Mouse (Mus musculus) CH12.LX (cell line): ENCODE results near the gene Ubtd2. TPM values are rescaled to one million over a fixed set of nuclear protein-coding genes. Genes with fewer than 3 reads are reported as not detected.
A peak's percentile ranks its signal among the peaks of the same experiment; 100 is the strongest.

ENCODE experiments used
- DNase-seq: peaks from one replicate; pipeline ENCODE4 v3.0.0-alpha.2; 2013; ENCODE audit errors: extremely low read depth
- H3K27ac ChIP-seq: 2 replicates; pipeline ENCODE4 v1.5.1; 2012; ENCODE audit warnings: low read depth, mild to moderate bottlenecking, control low read depth, moderate library complexity; ENCODE audit not compliant: insufficient read depth
- H3K27me3 ChIP-seq: replicated peaks from 2 replicates; pipeline ENCODE3; 2012; ENCODE audit warnings: inconsistent platforms
- H3K36me3 ChIP-seq, 2 experiments: replicated peaks in 1 of 2; 2 replicates each; pipeline versions ENCODE3 to v1.6.1; 2012; ENCODE audit warnings: inconsistent platforms in 1 of 2, low read length in 1 of 2, mild to moderate bottlenecking in 1 of 2, mixed read lengths in 1 of 2, moderate library complexity in 1 of 2; ENCODE audit not compliant: control insufficient read depth in 1 of 2, insufficient read depth in 1 of 2
- H3K4me1 ChIP-seq, 2 experiments: 2 replicates each; pipeline ENCODE4 v1.6.1; 2012; ENCODE audit warnings: inconsistent platforms in 1 of 2, moderate library complexity in 1 of 2; ENCODE audit not compliant: insufficient read depth in 2 of 2, control insufficient read depth in 1 of 2
- H3K4me2 ChIP-seq: 2 replicates; pipeline ENCODE4 v1.6.1; 2012; ENCODE audit warnings: low read depth, mild to moderate bottlenecking, control low read depth; ENCODE audit not compliant: poor library complexity, insufficient read depth, severe bottlenecking
- H3K4me3 ChIP-seq, 3 experiments: fragments of 150-350 bp in 1 of 3; sonication (generic) in 1 of 3; replicated peaks in 1 of 3; 2 replicates each; pipeline versions ENCODE3 to v1.5.1; 2011 to 2012; ENCODE audit warnings: low read depth in 2 of 3, low read length in 2 of 3, mild to moderate bottlenecking in 2 of 3, moderate library complexity in 2 of 3, control low read depth in 1 of 3, improper control_type of control experiment in 1 of 3, inconsistent platforms in 1 of 3, mixed read lengths in 1 of 3; ENCODE audit not compliant: poor library complexity in 1 of 3
- H3K79me2 ChIP-seq: replicated peaks from 2 replicates; pipeline ENCODE4 v1.6.1; 2012; ENCODE audit warnings: mild to moderate bottlenecking, moderate library complexity; ENCODE audit not compliant: control insufficient read depth, poor library complexity, insufficient read depth, severe bottlenecking; ENCODE audit errors: extremely low read depth
- H3K9ac ChIP-seq: 2 replicates; pipeline ENCODE4 v1.6.1; 2012; ENCODE audit warnings: low read depth, mild to moderate bottlenecking, control low read depth, moderate library complexity; ENCODE audit not compliant: insufficient read depth
- H3K9me3 ChIP-seq: replicated peaks from 2 replicates; pipeline ENCODE3; 2012; ENCODE audit warnings: low read length, inconsistent platforms, mixed read lengths
- BHLHE40 ChIP-seq: IDR thresholded peaks from 2 replicates; pipeline ENCODE4 v1.6.1; 2011; ENCODE audit warnings: mild to moderate bottlenecking, low read depth, low read length, improper control_type of control experiment
- CHD1 ChIP-seq: IDR thresholded peaks from 2 replicates; pipeline ENCODE4 v1.6.1; 2012; ENCODE audit warnings: low read depth, low read length, improper control_type of control experiment, inconsistent platforms
- CHD2 ChIP-seq: IDR thresholded peaks from 2 replicates; pipeline ENCODE4 v1.6.1; 2011; ENCODE audit warnings: low read length, improper control_type of control experiment
- CTCF ChIP-seq, 2 experiments: IDR thresholded peaks in 1 of 2; conservative IDR thresholded peaks in 1 of 2; 2 replicates each; pipeline ENCODE4 v1.5.1; 2011 to 2012; ENCODE audit warnings: low read depth in 2 of 2, low read length in 2 of 2, improper control_type of control experiment in 1 of 2, inconsistent platforms in 1 of 2, mild to moderate bottlenecking in 1 of 2, moderate library complexity in 1 of 2
- E2F4 ChIP-seq: IDR thresholded peaks from 2 replicates; pipeline ENCODE4 v1.6.1; 2011; ENCODE audit warnings: low read depth, low read length, improper control_type of control experiment; ENCODE audit not compliant: insufficient replicate concordance
- ELF1 ChIP-seq: IDR thresholded peaks from 2 replicates; pipeline ENCODE4 v1.6.1; 2014; ENCODE audit warnings: low read depth, mild to moderate bottlenecking, inconsistent platforms, low read length, improper control_type of control experiment
- EP300 ChIP-seq: IDR thresholded peaks from 2 replicates; pipeline ENCODE4 v1.6.1; 2011; ENCODE audit warnings: low read length, improper control_type of control experiment
- ETS1 ChIP-seq: conservative IDR thresholded peaks from 2 replicates; pipeline ENCODE4 v1.6.1; 2012; ENCODE audit warnings: low read depth, mild to moderate bottlenecking, inconsistent platforms, low read length, improper control_type of control experiment, moderate library complexity
- GABPA ChIP-seq: IDR thresholded peaks from 2 replicates; pipeline ENCODE4 v1.6.1; 2012; ENCODE audit warnings: low read depth, low read length, improper control_type of control experiment, inconsistent platforms; ENCODE audit not compliant: insufficient replicate concordance
- HCFC1 ChIP-seq: IDR thresholded peaks from 2 replicates; pipeline ENCODE4 v1.6.1; 2012; ENCODE audit warnings: low read depth, mild to moderate bottlenecking, inconsistent platforms, low read length, improper control_type of control experiment
- IRF4 ChIP-seq: IDR thresholded peaks from 2 replicates; pipeline ENCODE4 v1.6.1; 2014; ENCODE audit warnings: low read depth, mild to moderate bottlenecking, inconsistent platforms, low read length, improper control_type of control experiment
- JUN ChIP-seq: IDR thresholded peaks from 2 replicates; pipeline ENCODE4 v1.6.1; 2011; ENCODE audit warnings: low read depth, mild to moderate bottlenecking, low read length, improper control_type of control experiment, moderate library complexity; ENCODE audit not compliant: insufficient read depth
- JUND ChIP-seq: conservative IDR thresholded peaks from 2 replicates; pipeline ENCODE4 v1.6.1; 2011; ENCODE audit warnings: low read depth, low read length, improper control_type of control experiment
- KAT2A ChIP-seq: IDR thresholded peaks from 2 replicates; pipeline ENCODE4 v1.6.1; 2012; ENCODE audit warnings: low read length, improper control_type of control experiment, inconsistent platforms; ENCODE audit not compliant: insufficient replicate concordance
- MAFK ChIP-seq: IDR thresholded peaks from 2 replicates; pipeline ENCODE4 v1.6.1; 2011; ENCODE audit warnings: low read length, improper control_type of control experiment; ENCODE audit not compliant: insufficient replicate concordance
- MAX ChIP-seq: IDR thresholded peaks from 2 replicates; pipeline ENCODE4 v1.6.1; 2011; ENCODE audit warnings: low read length, improper control_type of control experiment
- MAZ ChIP-seq: IDR thresholded peaks from 2 replicates; pipeline ENCODE4 v1.6.1; 2012; ENCODE audit warnings: low read depth, mild to moderate bottlenecking, inconsistent platforms, low read length, improper control_type of control experiment, moderate library complexity
- MEF2A ChIP-seq: IDR thresholded peaks from 2 replicates; pipeline ENCODE4 v1.6.1; 2014; ENCODE audit warnings: low read depth, mild to moderate bottlenecking, inconsistent platforms, low read length, improper control_type of control experiment, borderline replicate concordance
- MXI1 ChIP-seq: IDR thresholded peaks from 2 replicates; pipeline ENCODE4 v1.6.1; 2011; ENCODE audit warnings: mild to moderate bottlenecking, low read depth, low read length, improper control_type of control experiment
- MYC ChIP-seq: IDR thresholded peaks from 2 replicates; pipeline ENCODE4 v1.6.1; 2011; ENCODE audit warnings: low read depth, mild to moderate bottlenecking, improper control_type of control experiment, low read length
- NELFE ChIP-seq: IDR thresholded peaks from 2 replicates; pipeline ENCODE4 v1.6.1; 2011; ENCODE audit warnings: low read depth, low read length, improper control_type of control experiment
- NRF1 ChIP-seq: IDR thresholded peaks from 2 replicates; pipeline ENCODE4 v1.6.1; 2014; ENCODE audit warnings: low read depth, mild to moderate bottlenecking, inconsistent platforms, low read length, improper control_type of control experiment, moderate library complexity
- PAX5 ChIP-seq: IDR thresholded peaks from 2 replicates; pipeline ENCODE4 v1.6.1; 2012; ENCODE audit warnings: low read length, inconsistent platforms, mixed read lengths
- POLR2A ChIP-seq: IDR thresholded peaks from 2 replicates; pipeline ENCODE4 v1.6.1; 2011; ENCODE audit warnings: low read depth, mild to moderate bottlenecking, improper control_type of control experiment, low read length
- POLR2AphosphoS2 ChIP-seq: IDR thresholded peaks from 2 replicates; pipeline ENCODE4 v1.6.1; 2011; ENCODE audit warnings: low read depth, low read length, improper control_type of control experiment
- RAD21 ChIP-seq: IDR thresholded peaks from 2 replicates; pipeline ENCODE4 v1.6.1; 2011; ENCODE audit warnings: low read depth, mild to moderate bottlenecking, low read length, improper control_type of control experiment, moderate library complexity
- RCOR1 ChIP-seq: conservative IDR thresholded peaks from 2 replicates; pipeline ENCODE4 v1.6.1; 2012; ENCODE audit warnings: low read depth, mild to moderate bottlenecking, inconsistent platforms, low read length, improper control_type of control experiment
- SIN3A ChIP-seq: IDR thresholded peaks from 2 replicates; pipeline ENCODE4 v1.6.1; 2012; ENCODE audit warnings: low read length, improper control_type of control experiment, inconsistent platforms
- SMC3 ChIP-seq: IDR thresholded peaks from 2 replicates; pipeline ENCODE4 v1.6.1; 2011; ENCODE audit warnings: low read depth, low read length, improper control_type of control experiment
- TBP ChIP-seq: conservative IDR thresholded peaks from 2 replicates; pipeline ENCODE4 v1.6.1; 2011; ENCODE audit warnings: low read depth, low read length, improper control_type of control experiment
- TCF12 ChIP-seq: IDR thresholded peaks from 2 replicates; pipeline ENCODE4 v1.6.1; 2014; ENCODE audit warnings: low read depth, mild to moderate bottlenecking, inconsistent platforms, low read length, improper control_type of control experiment
- UBTF ChIP-seq: IDR thresholded peaks from 2 replicates; pipeline ENCODE4 v1.6.1; 2012; ENCODE audit warnings: low read depth, mild to moderate bottlenecking, inconsistent platforms, low read length, improper control_type of control experiment, moderate library complexity
- USF1 ChIP-seq: IDR thresholded peaks from 2 replicates; pipeline ENCODE4 v1.6.1; 2014; ENCODE audit warnings: low read depth, mild to moderate bottlenecking, inconsistent platforms, low read length, improper control_type of control experiment
- USF2 ChIP-seq: conservative IDR thresholded peaks from 2 replicates; pipeline ENCODE4 v1.6.1; 2011; ENCODE audit warnings: low read depth, low read length, improper control_type of control experiment
- ZC3H11A ChIP-seq: IDR thresholded peaks from 2 replicates; pipeline ENCODE4 v1.6.1; 2012; ENCODE audit warnings: low read depth, mild to moderate bottlenecking, inconsistent platforms, low read length, improper control_type of control experiment
- ZKSCAN1 ChIP-seq: IDR thresholded peaks from 2 replicates; pipeline ENCODE4 v1.6.1; 2012; ENCODE audit warnings: low read depth, inconsistent platforms, low read length, improper control_type of control experiment, borderline replicate concordance
- ZMIZ1 ChIP-seq: IDR thresholded peaks from 2 replicates; pipeline ENCODE4 v1.6.1; 2012; ENCODE audit warnings: low read depth, mild to moderate bottlenecking, inconsistent platforms, low read length, improper control_type of control experiment
- ZNF384 ChIP-seq: IDR thresholded peaks from 2 replicates; pipeline ENCODE4 v1.6.1; 2012; ENCODE audit warnings: low read depth, low read length, improper control_type of control experiment, inconsistent platforms
- dilution Hi-C: fragments of 300-500 bp; cut with MboI; formaldehyde crosslinking; loops from 2 replicates; pipeline ENCODE4 v1.14.3; 2020; ENCODE audit warnings: low sequenced_read_pairs; ENCODE audit not compliant: extremely low pct_unique_long_range_greater_than_20kb, extremely low pct_ligation_motif_present
- in situ Hi-C: fragments of 300-500 bp; cut with MboI; formaldehyde crosslinking; loops from 3 replicates; pipeline ENCODE4 v1.14.3; 2019; ENCODE audit warnings: low sequenced_read_pairs, low pct_ligation_motif_present, low pct_unique_long_range_greater_than_20kb, mixed read lengths
- polyA plus RNA-seq: library from polyadenylated mRNA; unstranded; fragments of >175 nt; gene quantifications from 2 replicates; pipeline ENCODE4 v1.2.1, GENCODE M21; 2012; ENCODE audit warnings: low read depth; ENCODE audit not compliant: insufficient read length
- total RNA-seq, 2 experiments: library from RNA; depleted of rRNA; stranded (reverse); fragments of 300-350 nt in 1 of 2; fragments of >200 nt in 1 of 2; gene quantifications; 2 replicates each; pipeline ENCODE4 v1.2.3; 2012 to 2014

Gene Ubtd2
- total and polyA plus RNA-seq, 3 experiments: 10.3 to 18.2 (median 17.8) TPM

DNA sequence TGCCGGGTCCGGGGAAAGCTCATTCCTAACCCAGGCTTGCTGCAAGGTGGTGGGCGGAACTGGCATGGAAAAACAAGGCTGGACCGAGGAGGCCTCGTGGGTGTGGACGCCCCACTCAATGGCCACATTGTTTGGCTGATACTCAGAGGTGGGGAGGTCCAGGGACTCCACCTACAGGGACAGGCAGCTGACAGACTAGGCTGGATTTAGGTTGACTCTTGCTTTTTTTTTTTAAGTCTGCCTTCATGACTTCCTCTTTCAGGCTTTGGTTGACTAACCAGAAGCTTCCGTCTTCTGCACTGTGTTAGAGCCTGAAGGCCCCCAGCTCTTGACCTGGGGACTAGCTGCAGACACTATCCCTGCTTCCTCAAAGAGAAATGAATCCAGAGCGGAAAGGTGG lies 109.9 kb downstream of the Ubtd2 start:
- in situ Hi-C loops (no loop called here), dilution Hi-C loops (no loop called here)
- H3K27me3 ChIP-seq: no peaks in the 10 kb centered on the region
- H3K4me2 ChIP-seq: peak overlapping the region; percentile 60
- peak; percentile 94 for DNase-seq
- H3K9me3 ChIP-seq: no peaks in the 10 kb centered on the region
- H3K9ac ChIP-seq: peak overlapping the region; percentile 16; the same call in 1 of the 2 replicates
- H3K4me1 ChIP-seq: peaks cover 52 to 81% of the 10 kb centered on the region in 2 experiments
- no peaks in the 10 kb centered on the region for H3K79me2 ChIP-seq
- peak overlapping the region in 1 of 3 experiments; percentile 0 for H3K4me3 ChIP-seq
- H3K36me3 ChIP-seq: peaks cover 8 to 54% of the 10 kb centered on the region in 2 experiments
- peak overlapping the region; percentile 87 for H3K27ac ChIP-seq
- TF ChIP-seq E2F4 (no peak), NRF1 (0 out of 2 replicates have a peak, but pooled peaks have one; percentile 40), NELFE (peak; percentile 49; the same call in 1 of the 2 replicates), CHD2 (peak; percentile 64), HCFC1 (peak; percentile 68), MAFK (0 out of 2 replicates have a peak, but pooled peaks have one; percentile 36), ZC3H11A (no peak), CHD1 (no peak), PAX5 (no peak), ZNF384 (peak; percentile 100), MXI1 (peak; percentile 77; the same call in 1 of the 2 replicates), SMC3 (peak; percentile 52), MAX (peak; percentile 92), KAT2A (no peak), GABPA (no peak), ETS1 (peak; percentile 92), BHLHE40 (peak; percentile 81), CTCF (conservative IDR thresholded peaks at IDR 0.05 in 1 of 2, IDR thresholded peaks at IDR 0.05 in 1 of 2; ENCODE audit: low read depth in 2 of 2, low read length in 2 of 2) (peak in 1 of 2 experiments; percentile 25; a peak in 1 of 4 replicates), SIN3A (peak; percentile 95), MAZ (peak; percentile 85), ZMIZ1 (peak; percentile 74; the same call in 1 of the 2 replicates), RCOR1 (peak; percentile 71; the same call in 1 of the 2 replicates), POLR2AphosphoS2 (no peak), RAD21 (peak; percentile 33), USF1 (no peak), JUND (peak; percentile 63; the same call in 1 of the 2 replicates), EP300 (peak; percentile 97), MEF2A (peak; percentile 91), TCF12 (peak; percentile 62), JUN (no peak), MYC (peak; percentile 83), ELF1 (peak; percentile 87), POLR2A (peak; percentile 49), USF2 (no peak; the same call in 1 of the 2 replicates), ZKSCAN1 (no peak; the same call in 1 of the 2 replicates), IRF4 (peak; percentile 92), UBTF (no peak; the same call in 1 of the 2 replicates), TBP (peak; percentile 58; the same call in 1 of the 2 replicates)
- TF ChIP-seq, all 38 proteins: peak for 26
